Mouse (Mus musculus) lung, postnatal 4 days (tissue): Measurements from ENCODE around the gene Iqsec1.

ENCODE experiments used
- DNase-seq, 2 experiments: peaks; one replicate each; pipeline ENCODE4 v3.0.0; 2021

Iqsec1 gene

DNA sequence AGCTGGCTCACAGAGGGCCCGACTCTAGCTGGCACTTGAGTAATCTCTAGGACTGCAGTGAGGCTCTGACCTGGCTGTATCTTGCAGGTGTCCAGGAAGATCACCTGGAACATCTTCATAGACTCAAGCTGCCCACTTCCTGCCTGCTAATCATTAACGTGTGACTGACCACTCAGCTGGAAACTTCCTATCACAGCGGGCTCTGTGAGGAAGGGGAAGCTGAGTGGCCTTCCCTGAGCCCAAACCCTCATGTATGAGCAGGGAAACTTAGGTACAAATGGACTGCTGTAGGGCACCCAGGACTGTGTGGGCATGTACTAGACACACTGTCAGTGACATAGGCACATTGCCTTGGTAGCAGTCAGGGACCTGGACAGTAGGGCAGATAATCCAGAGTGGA, 268.3 kb downstream of the Iqsec1 start:
- no peak for DNase-seq

GRCm38 (mm10) chr6:90719402-90719801, 269.1 kb downstream of the Iqsec1 start:
- DNase-seq, result no peak

- DNase-seq, result peak; percentile 33 to 75
These were observed 270.0 kb downstream of the Iqsec1 start for GRCm38 (mm10) chr6:90718477-90718876.

- DNase-seq, result peak; percentile 71 to 86
These were observed 270.8 kb downstream of the Iqsec1 start for GRCm38 (mm10) chr6:90717711-90718110.

DNA sequence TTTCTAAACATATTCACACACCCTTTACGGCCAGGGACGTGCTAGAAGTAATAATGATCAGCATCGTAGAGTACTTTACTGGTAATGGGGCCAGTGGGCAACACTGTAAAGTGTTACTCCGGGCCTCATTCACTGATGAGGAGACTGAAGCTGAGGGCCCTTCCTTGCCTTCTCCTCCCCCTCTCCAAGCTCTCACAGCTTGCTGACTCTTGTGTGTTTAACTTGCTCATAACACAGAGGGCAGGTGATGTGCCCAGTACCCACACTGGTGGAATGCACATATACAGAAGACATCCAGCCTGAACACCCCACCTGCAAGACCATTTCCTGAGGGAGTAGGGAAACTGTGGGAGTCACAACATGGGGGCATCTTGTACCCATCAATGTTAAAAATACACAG, 271.6 kb downstream of the Iqsec1 start:
- peak in 1 of 2 experiments; percentile 18 for DNase-seq

DNA sequence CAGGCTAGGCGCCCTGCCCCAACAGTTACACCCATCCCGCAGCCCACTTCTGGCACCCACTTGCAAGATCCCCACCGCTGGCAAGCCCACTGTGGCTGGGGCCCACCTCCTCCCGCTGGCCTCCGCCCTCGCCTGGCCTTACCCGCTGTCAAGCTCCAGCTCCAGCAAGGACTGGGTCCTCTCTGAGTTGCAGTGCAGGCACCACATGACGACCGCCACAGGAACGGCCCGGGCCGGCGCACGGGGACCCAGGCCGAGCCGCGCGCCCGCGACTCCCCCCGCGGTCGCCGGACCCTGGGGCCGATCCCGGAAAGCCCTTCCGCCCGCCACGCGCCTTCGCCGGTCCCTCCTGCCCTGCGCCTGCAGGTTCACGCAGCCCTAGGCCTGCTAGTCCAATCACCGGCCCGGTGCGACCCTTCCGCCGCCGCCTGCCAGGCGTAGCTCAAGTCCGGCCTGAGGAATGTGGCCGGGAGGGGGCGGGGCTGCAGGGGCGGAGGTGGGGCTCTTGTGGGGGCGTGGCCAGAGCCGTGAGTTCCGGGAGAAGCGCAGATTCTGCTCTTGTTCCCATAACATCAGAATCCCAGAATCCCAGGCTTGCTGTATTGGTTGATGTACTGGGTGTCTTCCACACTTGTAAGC, 272.3 kb downstream of the Iqsec1 start:
- DNase-seq, result peak; percentile 90 to 95

DNA sequence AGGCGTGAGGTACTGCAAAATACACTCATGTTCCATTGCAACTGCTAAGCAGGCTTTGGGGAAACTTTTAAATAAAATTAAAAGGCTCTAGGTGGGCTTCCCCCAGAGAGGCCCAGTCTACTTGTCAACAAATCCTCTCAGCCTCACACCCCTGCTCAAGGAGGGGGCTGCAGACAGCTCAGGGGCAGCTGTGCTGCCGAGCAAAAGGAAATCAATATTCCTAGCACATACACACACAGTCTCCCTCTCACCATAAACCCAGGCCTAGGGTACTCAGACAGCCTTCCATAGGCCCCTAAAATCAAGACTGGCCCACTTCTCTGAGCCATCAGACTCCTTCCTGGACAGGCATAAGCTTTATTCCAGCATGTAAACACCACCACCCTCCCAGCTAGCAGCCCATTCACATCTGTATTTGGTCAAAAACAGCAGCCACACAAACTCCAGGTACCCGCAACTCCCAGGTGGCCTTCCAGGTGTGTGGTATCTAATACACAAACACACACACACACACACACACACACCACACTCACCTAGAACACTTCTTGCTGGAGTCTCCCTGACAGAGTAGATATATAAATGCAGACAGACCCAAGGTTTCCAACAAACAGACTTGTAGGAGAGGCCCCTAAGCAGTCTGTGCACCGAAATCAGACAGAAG, 273.1 kb downstream of the Iqsec1 start:
- no peak for DNase-seq

- no peak for DNase-seq
These were observed 274.8 kb downstream of the Iqsec1 start for GRCm38 (mm10) chr6:90713650-90714049.

GRCm38 (mm10) chr6:90712486-90713480, 275.7 kb downstream of the Iqsec1 start:
- peak; percentile 73 to 84 for DNase-seq

- DNase-seq, result no peak
These were observed 276.4 kb downstream of the Iqsec1 start for GRCm38 (mm10) chr6:90712063-90712462.

- DNase-seq, result no peak
These were observed 276.9 kb downstream of the Iqsec1 start for GRCm38 (mm10) chr6:90711476-90712035.

- no peak for DNase-seq
These were observed 277.7 kb downstream of the Iqsec1 start for GRCm38 (mm10) chr6:90710778-90711177.

GRCm38 (mm10) chr6:90709929-90710777, 278.3 kb downstream of the Iqsec1 start:
- DNase-seq, result no peak

- DNase-seq, result no peak
These were observed 280.3 kb downstream of the Iqsec1 start for GRCm38 (mm10) chr6:90708061-90708618.

GRCm38 (mm10) chr6:90707143-90707542, 281.3 kb downstream of the Iqsec1 start:
- DNase-seq, result peak in 1 of 2 experiments; percentile 27

GRCm38 (mm10) chr6:90706490-90706889, 282.0 kb downstream of the Iqsec1 start:
- peak; percentile 39 to 74 for DNase-seq

GRCm38 (mm10) chr6:90705738-90706137, 282.7 kb downstream of the Iqsec1 start:
- no peak for DNase-seq

DNA sequence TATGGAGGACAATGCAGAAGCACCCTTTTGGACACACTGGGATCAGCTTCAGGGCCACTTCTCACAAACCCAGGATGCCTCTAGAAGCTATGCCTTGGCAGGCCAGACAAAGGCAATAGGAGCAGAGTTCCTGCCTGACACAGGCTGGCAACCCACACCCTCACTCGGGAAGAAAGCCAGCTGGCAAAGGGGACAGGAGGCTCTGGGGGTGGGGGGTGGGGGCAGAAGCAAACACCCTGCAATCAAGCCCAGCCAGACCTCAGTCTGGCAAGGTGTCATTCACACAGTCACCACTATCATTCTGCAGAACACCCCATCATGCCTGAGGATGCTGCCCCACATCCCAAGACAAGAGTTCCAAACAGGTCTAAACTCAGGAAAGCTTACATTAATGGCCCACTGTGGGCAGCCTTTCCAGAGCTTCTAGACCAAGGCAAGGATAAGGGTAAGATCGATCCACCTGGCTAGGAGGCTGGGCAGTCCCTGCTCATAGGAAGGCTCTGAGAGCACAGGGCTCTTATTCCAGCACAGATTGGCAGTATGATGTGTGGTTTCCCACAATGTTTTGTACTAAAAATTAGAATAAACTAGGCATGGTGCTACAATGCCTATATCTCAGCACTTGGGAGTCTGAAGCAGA, 283.7 kb downstream of the Iqsec1 start:
- DNase-seq, result peak; percentile 73 to 80

DNA sequence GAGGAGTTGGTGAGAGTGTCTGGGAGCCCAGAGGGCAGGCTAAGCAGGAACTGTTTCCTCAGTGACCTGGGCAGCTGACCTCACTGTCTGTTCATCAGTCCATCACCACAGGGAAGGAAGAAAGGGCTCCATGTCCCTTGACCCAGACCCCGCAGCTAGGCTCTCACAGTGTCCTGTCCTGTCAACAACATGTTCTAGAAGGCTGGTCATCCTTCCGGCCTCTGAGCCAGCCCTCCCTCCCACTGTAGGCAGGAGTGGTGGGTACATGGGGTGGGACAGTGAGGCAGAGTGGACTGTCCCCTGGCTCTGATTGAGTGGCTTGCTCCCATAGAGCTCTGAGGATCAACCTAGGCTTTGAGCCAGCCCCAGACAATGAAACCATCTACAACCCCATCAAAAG, 284.7 kb downstream of the Iqsec1 start:
- peak; percentile 26 to 63 for DNase-seq

GRCm38 (mm10) chr6:90702837-90703735, 285.4 kb downstream of the Iqsec1 start:
- DNase-seq, result no peak
